Mouse (Mus musculus) spleen, postnatal 10 days (tissue): ENCODE results near the gene Gm49486.

Experiments used
- DNase-seq, 2 experiments: peaks; one replicate each; pipeline ENCODE4 v3.0.0; 2021 to 2022; ENCODE audit warnings: low spot score in 2 of 2

Gm49486 gene

GRCm38 (mm10) chr15:79229058-79229821 lies at the start of gene Gm49486, which contains the start of gene Pick1:
TSS of gene Gm49486 (plus strand) at chr15:79229391.
TSS of gene Pick1 (plus strand) at chr15:79229173.
- DNase-seq, result peak; percentile 87 to 88

- no peak for DNase-seq
Measured at GRCm38 (mm10) chr15:79185213-79185612, 44.0 kb upstream of the Gm49486 start.

GRCm38 (mm10) chr15:79187819-79188218 lies 41.4 kb upstream of the Gm49486 start:
- DNase-seq, result no peak

- no peak for DNase-seq
Measured at GRCm38 (mm10) chr15:79191426-79191825, 37.8 kb upstream of the Gm49486 start.

GRCm38 (mm10) chr15:79192450-79192849 lies 36.7 kb upstream of the Gm49486 start:
- DNase-seq, result no peak

GRCm38 (mm10) chr15:79192885-79193845 lies 36.0 kb upstream of the Gm49486 start:
- no peak for DNase-seq

- DNase-seq, result no peak
Measured at GRCm38 (mm10) chr15:79194048-79194447, 35.1 kb upstream of the Gm49486 start.

GRCm38 (mm10) chr15:79194946-79195345 lies 34.2 kb upstream of the Gm49486 start:
- DNase-seq, result no peak

- DNase-seq, result no peak
Measured at GRCm38 (mm10) chr15:79195492-79195891, 33.7 kb upstream of the Gm49486 start.

- no peak for DNase-seq
Measured at GRCm38 (mm10) chr15:79199390-79199976, 29.7 kb upstream of the Gm49486 start.

GRCm38 (mm10) chr15:79201491-79202150 lies 27.6 kb upstream of the Gm49486 start:
- no peak for DNase-seq

GRCm38 (mm10) chr15:79202575-79202974 lies 26.6 kb upstream of the Gm49486 start:
- DNase-seq, result no peak

- no peak for DNase-seq
Measured at GRCm38 (mm10) chr15:79208211-79208610, 21.0 kb upstream of the Gm49486 start.

- peak in 1 of 2 experiments; percentile 47 for DNase-seq
Measured at GRCm38 (mm10) chr15:79208758-79209439, 20.3 kb upstream of the Gm49486 start.

GRCm38 (mm10) chr15:79210357-79210756 lies 18.8 kb upstream of the Gm49486 start:
- DNase-seq, result no peak

- no peak for DNase-seq
Measured at GRCm38 (mm10) chr15:79212750-79213446, 16.3 kb upstream of the Gm49486 start.

- DNase-seq, result no peak
Measured at GRCm38 (mm10) chr15:79213591-79213990, 15.6 kb upstream of the Gm49486 start.

GRCm38 (mm10) chr15:79216191-79216590 lies 13.0 kb upstream of the Gm49486 start:
- no peak for DNase-seq

- DNase-seq, result no peak
Measured at GRCm38 (mm10) chr15:79219572-79219971, 9.6 kb upstream of the Gm49486 start.

- DNase-seq, result no peak
Measured at GRCm38 (mm10) chr15:79223641-79224040, 5.5 kb upstream of the Gm49486 start.
